Comparison of ENCODE assay signal across 11 mouse cellular contexts in the genomic region with DNA sequence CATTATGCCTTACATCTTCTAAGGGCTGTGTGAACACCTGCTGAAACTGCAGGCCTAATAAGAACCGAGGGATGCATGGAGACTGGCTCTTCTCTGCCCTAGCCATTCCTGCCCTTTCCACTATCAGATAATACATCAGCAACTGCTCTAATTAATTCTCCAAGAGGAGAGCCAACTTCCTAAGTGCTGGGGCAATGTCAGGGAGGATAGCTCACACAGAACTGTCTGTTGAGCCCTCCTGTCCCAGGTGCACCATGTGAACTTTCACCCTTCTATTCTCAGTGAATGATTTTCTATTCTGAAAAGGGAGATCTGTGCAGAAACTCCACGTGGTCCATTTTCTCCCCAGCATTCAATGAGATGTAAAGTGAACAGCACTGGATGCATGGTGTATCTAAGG.
"Had no signal": no experiment of that assay in that cellular context is flagged by ENCODE, and none has a peak within 500 bp of the region (broad histone marks: within the 10 kb centered on the region; RNA-seq: fewer than 3 reads in every experiment).

No protein-coding gene starts in this region.

- H3K9me3 ChIP-seq: limb, embryonic 13.5 days; neural tube, embryonic 13.5 days had no signal

- H3K27me3 ChIP-seq: limb, embryonic 13.5 days; neural tube, embryonic 13.5 days had no signal

- H3K4me2 ChIP-seq: limb, embryonic 13.5 days; neural tube, embryonic 13.5 days had no signal

- H3K27ac ChIP-seq: limb, embryonic 13.5 days; liver, embryonic 14.5 days; neural tube, embryonic 13.5 days had no signal

- H3K4me1 ChIP-seq: limb, embryonic 13.5 days had no signal

- H3K9ac ChIP-seq: limb, embryonic 13.5 days; liver, embryonic 14.5 days; neural tube, embryonic 13.5 days had no signal

- DNase-seq: kidney, adult 8-10 months; left cerebral cortex, postnatal 4 days; lung, adult 18-20 months; lung, postnatal 36 days; right cerebral cortex, postnatal 4 days; spleen, adult 18-20 months; thymus, adult 18-20 months; thymus, postnatal 14 days had no signal

- H3K4me3 ChIP-seq: limb, embryonic 13.5 days; neural tube, embryonic 13.5 days had no signal

- H3K36me3 ChIP-seq: neural tube, embryonic 13.5 days had no signal
